Mouse (Mus musculus) myocyte (in vitro differentiated cells): ENCODE data around the gene Npw. TPM values are rescaled to one million over a fixed set of nuclear protein-coding genes. Genes with fewer than 3 reads are reported as not detected.

Source experiments
- H3K27me3 ChIP-seq: one replicate; pipeline ENCODE4 v1.6.1; 2011; ENCODE audit not compliant: control insufficient read depth, insufficient read depth, insufficient read length
- H3K36me3 ChIP-seq: one replicate; pipeline ENCODE4 v1.6.1; 2011; ENCODE audit not compliant: control insufficient read depth, insufficient read depth
- H3K4me2 ChIP-seq: one replicate; pipeline ENCODE4 v1.6.1; 2011; ENCODE audit warnings: low read depth, control low read depth
- H3K4me3 ChIP-seq: one replicate; pipeline ENCODE4 v1.5.1; 2011; ENCODE audit warnings: mild to moderate bottlenecking, control low read depth, moderate library complexity
- H3K79me2 ChIP-seq: one replicate; pipeline ENCODE4 v1.6.1; 2011; ENCODE audit not compliant: control insufficient read depth, insufficient read depth
- H3ac ChIP-seq: one replicate; pipeline ENCODE4 v1.6.1; 2011; ENCODE audit not compliant: control insufficient read depth, insufficient read length
- MYOD1 ChIP-seq, 3 experiments: IDR thresholded peaks; one replicate each; pipeline ENCODE4 v1.6.1; 2011; ENCODE audit warnings: control low read depth in 2 of 3, low read depth in 2 of 3, mild to moderate bottlenecking in 2 of 3, moderate library complexity in 1 of 3; ENCODE audit not compliant: insufficient read length in 2 of 3, control insufficient read depth in 1 of 3
- TCF12 ChIP-seq: IDR thresholded peaks from one replicate; pipeline ENCODE4 v1.6.1; 2011; ENCODE audit warnings: mild to moderate bottlenecking, control low read depth; ENCODE audit not compliant: poor library complexity, insufficient read depth, severe bottlenecking
- TCF3 ChIP-seq: IDR thresholded peaks from one replicate; pipeline ENCODE4 v1.6.1; 2011; ENCODE audit warnings: low read depth, control low read depth; ENCODE audit not compliant: insufficient read length
- polyA plus RNA-seq: library from polyadenylated mRNA; unstranded; fragments of >200 nt; fragmentation: generic; extraction: Trizol; gene quantifications from one replicate; pipeline ENCODE4 v1.2.1, GENCODE M21; 2012; ENCODE audit warnings: missing spikeins

Npw gene
- polyA plus RNA-seq, 1 experiment, result not detected

DNA sequence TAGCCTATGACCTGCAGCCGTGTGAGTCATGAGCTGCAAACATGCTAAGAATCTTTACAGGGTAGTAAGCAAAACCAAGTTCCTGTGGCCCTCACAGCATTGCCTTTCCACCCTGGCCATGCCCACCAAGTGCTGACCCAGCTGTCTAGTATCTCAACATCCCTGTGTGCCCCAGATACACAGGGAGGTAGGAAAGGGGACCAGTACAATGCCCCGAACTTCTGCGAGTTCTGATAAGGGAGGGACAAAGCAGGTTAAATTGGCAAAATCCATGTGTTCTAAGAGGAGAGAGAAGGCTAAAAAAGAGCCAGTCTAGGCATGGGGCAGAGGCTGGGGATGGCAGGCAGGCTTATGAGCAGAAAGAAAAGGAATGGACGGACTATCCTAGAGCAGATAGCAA is 49.9 kb downstream of the Npw start:
- Histone ChIP-seq H3K36me3 (no peaks in the 10 kb centered on the region), H3ac (no peak overlapping the region), H3K4me3 (no peak overlapping the region), H3K79me2 (no peaks in the 10 kb centered on the region), H3K4me2 (no peak overlapping the region), H3K27me3 (no peaks in the 10 kb centered on the region)
- no peak for TF ChIP-seq TCF12
- TF ChIP-seq MYOD1 (IDR thresholded peaks at IDR 0.05; ENCODE audit: control insufficient read depth in 1 of 3, insufficient read length in 2 of 3, low read depth in 2 of 3), result no peak
- TF ChIP-seq TCF3, result no peak

Other genes starting within 250 kb of the Npw start
- gene Rnps1, start 243.9 kb downstream of the Npw start, polyA plus RNA-seq, result 53.7 TPM
- 52.6 TPM for gene Eci1, start 231.8 kb downstream of the Npw start, polyA plus RNA-seq
- gene Dnase1l2, start 215.4 kb downstream of the Npw start, polyA plus RNA-seq, result 1.0 TPM
- gene E4f1, start 188.1 kb downstream of the Npw start, polyA plus RNA-seq, result 18.7 TPM
- 53.7 TPM for gene Pgp, start 188.1 kb downstream of the Npw start, polyA plus RNA-seq
- gene Bricd5, start 184.6 kb downstream of the Npw start, polyA plus RNA-seq, result 0.53 TPM
- 16.5 TPM for gene Mlst8, start 179.4 kb downstream of the Npw start, polyA plus RNA-seq
- gene Caskin1, start 169.9 kb downstream of the Npw start, polyA plus RNA-seq, result 0.16 TPM
- 112 TPM for gene Traf7, start 130.5 kb downstream of the Npw start, polyA plus RNA-seq
- gene Rab26, start 124.2 kb downstream of the Npw start, polyA plus RNA-seq, result 0.35 TPM
- gene Pkd1, start 108.6 kb downstream of the Npw start, polyA plus RNA-seq, result 47.2 TPM
- gene Tsc2, start 25.8 kb downstream of the Npw start, polyA plus RNA-seq, result 49.5 TPM
- gene Nthl1, start 25.8 kb downstream of the Npw start, polyA plus RNA-seq, result 20.2 TPM
- 19.1 TPM for gene Slc9a3r2, start 8.1 kb downstream of the Npw start, polyA plus RNA-seq
- gene Zfp598, start 11.2 kb upstream of the Npw start, polyA plus RNA-seq, result 49.7 TPM
- 0.29 TPM for gene Syngr3, start 31.5 kb upstream of the Npw start, polyA plus RNA-seq
- 47.7 TPM for gene Gfer, start 37.7 kb upstream of the Npw start, polyA plus RNA-seq
- gene Noxo1, start 37.8 kb upstream of the Npw start, polyA plus RNA-seq, result 0.54 TPM
- gene Tbl3, start 49.2 kb upstream of the Npw start, polyA plus RNA-seq, result 66.6 TPM
- gene Rnf151, start 59.6 kb upstream of the Npw start, polyA plus RNA-seq, result 0.36 TPM
- gene Rps2, start 59.7 kb upstream of the Npw start, polyA plus RNA-seq, result 178 TPM
- gene Ndufb10, start 66.0 kb upstream of the Npw start, polyA plus RNA-seq, result 547 TPM
- 1.7 TPM for gene Rpl3l, start 69.4 kb upstream of the Npw start, polyA plus RNA-seq
- 73.9 TPM for gene Msrb1, start 78.2 kb upstream of the Npw start, polyA plus RNA-seq
- not detected for gene Hs3st6, start 94.5 kb upstream of the Npw start, polyA plus RNA-seq
- gene Meiob, start 145.8 kb upstream of the Npw start, polyA plus RNA-seq, result not detected
- 58.3 TPM for gene Hagh, start 181.7 kb upstream of the Npw start, polyA plus RNA-seq
- gene Fahd1, start 191.9 kb upstream of the Npw start, polyA plus RNA-seq, result 9.5 TPM
- gene Igfals, start 207.5 kb upstream of the Npw start, polyA plus RNA-seq, result not detected
- 38.5 TPM for gene Nubp2, start 227.9 kb upstream of the Npw start, polyA plus RNA-seq
- gene Spsb3, start 228.2 kb upstream of the Npw start, polyA plus RNA-seq, result 46.6 TPM
- gene Eme2, start 236.6 kb upstream of the Npw start, polyA plus RNA-seq, result 12.5 TPM
- gene Mrps34, start 236.7 kb upstream of the Npw start, polyA plus RNA-seq, result 142 TPM
- 23.7 TPM for gene Nme3, start 238.0 kb upstream of the Npw start, polyA plus RNA-seq